Mouse (Mus musculus) limb, embryonic 15.5 days (tissue): ENCODE measurements around the gene Gm47841. TPM values are rescaled to one million over a fixed set of nuclear protein-coding genes. Genes with fewer than 3 reads are reported as not detected.
A peak's percentile ranks its signal among the peaks of the same experiment; 100 is the strongest.

Experiments used
- ATAC-seq: fragments of 200-750 bp; cut with Nextera tagmentation; 2 replicates; pipeline ENCODE4 v1.8.0; 2017; ENCODE audit warnings: low read depth, moderate TSS enrichment; ENCODE audit not compliant: insufficient number of reproducible peaks, low FRiP score, low TSS enrichment
- H3K27ac ChIP-seq: fragments of 300-500 bp; sonication (generic); 2 replicates; pipeline ENCODE4 v1.5.1; 2015; ENCODE audit warnings: moderate library complexity, mild to moderate bottlenecking, inconsistent platforms
- H3K27me3 ChIP-seq: fragments of 300-500 bp; sonication (generic); 2 replicates; pipeline ENCODE4 v1.6.1; 2015; ENCODE audit warnings: inconsistent platforms
- H3K36me3 ChIP-seq: fragments of 300-500 bp; sonication (generic); 2 replicates; pipeline ENCODE4 v1.6.1; 2015; ENCODE audit warnings: inconsistent platforms
- H3K4me1 ChIP-seq: fragments of 300-500 bp; sonication (generic); 2 replicates; pipeline ENCODE4 v1.6.1; 2015; ENCODE audit warnings: inconsistent platforms
- H3K4me2 ChIP-seq: fragments of 300-500 bp; sonication (generic); 2 replicates; pipeline ENCODE4 v1.6.1; 2015; ENCODE audit warnings: mild to moderate bottlenecking, inconsistent platforms
- H3K4me3 ChIP-seq: fragments of 300-500 bp; sonication (generic); 2 replicates; pipeline ENCODE4 v1.5.1; 2015; ENCODE audit warnings: mild to moderate bottlenecking, inconsistent platforms
- H3K9ac ChIP-seq: fragments of 300-500 bp; sonication (generic); 2 replicates; pipeline ENCODE4 v1.6.1; 2015; ENCODE audit warnings: inconsistent platforms
- H3K9me3 ChIP-seq: fragments of 300-500 bp; sonication (generic); 2 replicates; pipeline ENCODE4 v1.6.1; 2016; ENCODE audit warnings: inconsistent platforms
- WGBS: fragments of 180-500 bp; shearing (Covaris S2); methylation state at CpG from one replicate; pipeline ENCODE4 v1.1.7; 2015; 5-methylcytosine and 5-hydroxymethylcytosine counted together
- polyA plus RNA-seq: library from polyadenylated mRNA; unstranded; fragments of >200 nt; fragmentation: Nextera tagmentation; extraction: Ambion mirVana; gene quantifications from 2 replicates; pipeline ENCODE4 v1.2.1, GENCODE M21; 2015

The Gm47841 gene
- polyA plus RNA-seq, 1 experiment from 2014 or later: not detected

DNA sequence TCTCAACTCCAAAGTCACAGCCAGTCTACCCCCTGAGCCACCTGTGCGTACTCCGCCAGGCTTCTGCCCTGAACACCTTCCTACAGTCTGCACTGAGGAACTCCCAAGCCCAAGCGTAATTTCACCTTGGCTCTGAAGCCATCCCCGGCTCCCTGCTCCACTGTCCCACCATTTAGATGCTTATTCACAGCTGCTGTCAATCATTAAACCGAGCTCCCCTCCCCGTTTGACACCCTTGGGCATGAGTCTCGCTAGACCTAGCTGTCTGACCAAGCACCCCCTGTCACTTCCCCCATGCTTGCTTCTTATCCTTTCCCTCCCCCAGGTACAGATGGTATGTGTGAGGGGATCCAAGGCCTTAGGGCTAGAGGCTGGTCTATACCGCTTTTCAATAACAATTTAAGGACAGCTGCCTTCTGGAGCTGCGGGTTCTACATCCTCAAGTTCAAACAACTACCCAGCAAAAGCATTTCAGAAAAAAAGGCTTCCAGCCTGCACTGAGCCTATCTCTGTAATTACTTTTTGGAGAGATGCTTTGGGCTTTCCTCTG is 22.5 kb upstream of the Gm47841 start:
- no peak overlapping the region for H3K4me2 ChIP-seq

DNA sequence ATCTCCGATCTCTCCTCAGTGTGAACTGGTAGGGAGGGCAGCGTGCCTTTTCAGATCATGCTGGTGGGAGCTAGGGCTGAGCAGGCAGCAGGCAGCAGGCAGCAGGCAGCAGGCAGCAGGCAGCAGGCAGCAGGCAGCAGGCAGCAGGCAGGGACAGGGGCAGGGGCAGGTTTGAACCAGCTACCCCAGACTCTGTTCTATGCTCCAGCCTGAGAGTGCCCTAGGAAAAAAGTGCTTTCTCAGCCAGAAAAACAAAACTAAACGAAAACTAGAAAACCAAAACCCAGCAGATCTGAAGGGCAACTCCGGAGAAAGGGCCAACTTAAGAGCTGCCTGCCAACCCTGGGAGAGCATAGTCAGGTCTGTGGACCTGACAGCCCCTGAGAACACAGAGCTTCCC is 21.5 kb upstream of the Gm47841 start:
- Histone ChIP-seq H3K4me2 (no peak overlapping the region), H3K4me1 (peaks cover 69% of the 10 kb centered on the region)

More for the DNA sequence above, 22.5 kb upstream of the Gm47841 start:
- H3K27ac ChIP-seq: peak overlapping the region; percentile 69
- no peaks in the 10 kb centered on the region for H3K27me3 ChIP-seq
- ATAC-seq: no peak
- H3K9me3 ChIP-seq: no peaks in the 10 kb centered on the region
- H3K9ac ChIP-seq: no peak overlapping the region
- no peaks in the 10 kb centered on the region for H3K36me3 ChIP-seq
- 49% methylated on average over 9 of the region's 9 CpGs for WGBS
- peaks cover 69% of the 10 kb centered on the region for H3K4me1 ChIP-seq
- H3K4me3 ChIP-seq: no peak overlapping the region

DNA sequence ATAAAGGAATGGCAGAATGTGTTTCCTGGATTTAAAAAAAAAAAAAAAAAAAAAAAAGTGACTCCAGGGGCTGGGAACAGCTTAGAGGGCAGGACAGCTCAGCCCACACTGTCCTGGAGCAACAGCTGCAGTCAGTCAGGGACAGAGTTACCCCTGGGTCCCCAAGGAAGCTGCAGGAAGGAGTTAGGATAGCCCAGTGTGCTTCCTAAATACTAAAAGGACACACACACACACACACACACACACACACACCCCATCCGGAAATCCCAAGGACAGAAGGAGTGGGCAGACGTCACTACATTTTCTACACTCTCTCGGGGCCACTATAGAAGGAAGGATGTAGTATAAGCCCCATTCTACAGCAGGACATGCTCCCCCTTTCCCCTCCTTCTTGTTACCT is 20.8 kb upstream of the Gm47841 start:
- H3K4me1 ChIP-seq: peaks cover 67% of the 10 kb centered on the region
- H3K4me3 ChIP-seq: no peak overlapping the region
- H3K4me2 ChIP-seq: no peak overlapping the region
- H3K27ac ChIP-seq: 0 out of 2 replicates have a peak overlapping the region, but pooled peaks have one; percentile 43
- H3K9me3 ChIP-seq: no peaks in the 10 kb centered on the region
- no peaks in the 10 kb centered on the region for H3K27me3 ChIP-seq
- ATAC-seq: no peak
- H3K9ac ChIP-seq: no peak overlapping the region
- H3K36me3 ChIP-seq: no peaks in the 10 kb centered on the region
- 49% methylated on average over 3 of the region's 3 CpGs for WGBS

More for the DNA sequence above, 21.5 kb upstream of the Gm47841 start:
- no peaks in the 10 kb centered on the region for H3K36me3 ChIP-seq
- ATAC-seq: no peak
- H3K4me3 ChIP-seq: no peak overlapping the region
- no peak overlapping the region for H3K9ac ChIP-seq
- no peaks in the 10 kb centered on the region for H3K27me3 ChIP-seq
- 73% methylated on average over 4 of the region's 4 CpGs for WGBS
- 0 out of 2 replicates have a peak overlapping the region, but pooled peaks have one; percentile 43 for H3K27ac ChIP-seq
- no peaks in the 10 kb centered on the region for H3K9me3 ChIP-seq

DNA sequence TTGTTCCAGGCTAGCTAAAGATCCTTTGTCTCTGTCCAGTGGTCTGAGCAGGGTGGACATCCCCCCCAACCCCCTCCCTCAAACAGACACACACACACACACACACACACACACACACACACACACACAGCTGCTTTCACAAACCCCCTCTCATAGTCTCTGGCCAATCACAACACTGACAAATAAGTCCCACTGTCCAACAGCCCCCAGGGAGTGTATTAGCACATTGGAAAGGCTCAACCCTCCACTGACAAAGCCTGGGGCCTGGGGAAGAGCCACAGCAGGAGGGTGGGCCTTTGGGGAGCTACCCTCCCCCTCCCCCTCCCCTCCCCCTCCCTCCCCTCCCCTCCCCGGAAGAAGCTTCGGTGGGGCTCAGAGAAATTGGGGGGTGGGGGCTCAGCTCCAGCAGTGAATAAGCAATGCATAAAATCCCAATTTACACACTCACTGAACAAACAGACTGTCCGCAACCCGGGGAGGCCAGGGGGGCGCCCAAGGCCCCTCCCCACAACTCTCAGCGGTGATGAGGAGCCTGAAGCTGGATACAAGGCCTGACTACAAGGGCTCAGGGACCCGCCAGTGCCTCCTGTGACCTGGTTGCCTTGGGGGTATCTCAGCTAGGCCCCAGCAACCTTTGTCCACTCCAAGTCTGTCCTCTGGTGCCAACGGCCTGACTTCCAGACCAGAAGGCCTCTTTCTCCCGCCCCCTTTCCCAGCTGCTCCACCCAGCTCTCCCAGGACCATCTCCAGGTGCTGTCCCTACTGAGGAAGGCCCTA is 19.9 kb upstream of the Gm47841 start:
- H3K27me3 ChIP-seq: no peaks in the 10 kb centered on the region
- WGBS: 29% methylated on average over 6 of the region's 9 CpGs
- no peaks in the 10 kb centered on the region for H3K36me3 ChIP-seq
- ATAC-seq: no peak
- no peak overlapping the region for H3K27ac ChIP-seq
- no peak overlapping the region for H3K4me2 ChIP-seq
- H3K4me3 ChIP-seq: no peak overlapping the region
- peaks cover 65% of the 10 kb centered on the region for H3K4me1 ChIP-seq
- no peaks in the 10 kb centered on the region for H3K9me3 ChIP-seq
- H3K9ac ChIP-seq: no peak overlapping the region

DNA sequence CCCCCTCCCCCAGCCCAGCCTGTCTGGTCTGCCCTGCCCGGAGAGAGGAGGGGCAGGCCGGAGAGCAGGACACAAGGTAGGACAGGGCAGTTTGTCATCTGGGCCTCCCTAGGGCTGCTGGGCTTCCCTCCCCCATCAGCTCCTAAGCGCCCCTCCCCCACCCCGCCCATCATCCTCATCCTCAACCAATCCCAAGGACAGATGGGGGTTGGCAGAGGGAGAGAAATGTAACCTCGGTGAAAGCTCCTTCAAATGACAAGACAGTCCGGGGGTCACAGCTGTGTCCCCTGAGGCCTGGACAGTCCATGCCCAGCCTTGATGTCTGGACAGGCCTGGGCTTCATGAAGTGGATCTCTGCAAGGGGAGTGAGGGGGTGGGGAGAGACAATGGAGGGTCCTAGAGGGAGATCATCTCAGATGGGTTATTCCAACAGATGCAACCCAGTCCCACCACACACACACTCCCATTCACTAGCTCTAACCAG is 19.2 kb upstream of the Gm47841 start:
- no peaks in the 10 kb centered on the region for H3K36me3 ChIP-seq
- peaks cover 62% of the 10 kb centered on the region for H3K4me1 ChIP-seq
- no peaks in the 10 kb centered on the region for H3K27me3 ChIP-seq
- ATAC-seq: no peak
- no peaks in the 10 kb centered on the region for H3K9me3 ChIP-seq
- H3K4me3 ChIP-seq: no peak overlapping the region
- no peak overlapping the region for H3K9ac ChIP-seq
- 25% methylated on average over 6 of the region's 6 CpGs for WGBS
- H3K27ac ChIP-seq: no peak overlapping the region
- no peak overlapping the region for H3K4me2 ChIP-seq

DNA sequence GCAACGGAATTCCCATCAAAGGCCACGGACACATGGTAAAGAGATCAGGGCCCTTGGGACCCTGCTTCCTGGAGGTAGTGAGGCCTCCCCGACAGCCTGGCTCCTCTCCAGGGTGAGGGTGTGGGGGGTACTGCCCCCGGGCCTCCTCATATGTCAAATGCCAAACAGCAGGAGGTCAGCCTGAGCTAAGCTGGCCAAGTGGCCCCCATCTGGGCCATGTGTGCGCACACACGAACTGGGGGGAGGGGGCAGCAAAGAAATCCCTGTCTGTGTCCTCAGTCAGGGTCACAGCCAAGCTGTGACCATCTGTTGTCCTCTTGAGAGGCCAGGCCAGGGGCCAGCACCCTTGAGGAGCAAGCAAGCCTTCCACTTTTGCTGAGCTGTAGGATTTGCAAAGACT is 17.9 kb upstream of the Gm47841 start:
- WGBS: 30% methylated on average over 6 of the region's 6 CpGs
- ATAC-seq: no peak
- Histone ChIP-seq H3K9me3 (no peaks in the 10 kb centered on the region), H3K27me3 (no peaks in the 10 kb centered on the region), H3K27ac (no peak overlapping the region), H3K4me3 (no peak overlapping the region), H3K9ac (no peak overlapping the region), H3K4me2 (no peak overlapping the region), H3K4me1 (peaks cover 51% of the 10 kb centered on the region), H3K36me3 (no peaks in the 10 kb centered on the region)

DNA sequence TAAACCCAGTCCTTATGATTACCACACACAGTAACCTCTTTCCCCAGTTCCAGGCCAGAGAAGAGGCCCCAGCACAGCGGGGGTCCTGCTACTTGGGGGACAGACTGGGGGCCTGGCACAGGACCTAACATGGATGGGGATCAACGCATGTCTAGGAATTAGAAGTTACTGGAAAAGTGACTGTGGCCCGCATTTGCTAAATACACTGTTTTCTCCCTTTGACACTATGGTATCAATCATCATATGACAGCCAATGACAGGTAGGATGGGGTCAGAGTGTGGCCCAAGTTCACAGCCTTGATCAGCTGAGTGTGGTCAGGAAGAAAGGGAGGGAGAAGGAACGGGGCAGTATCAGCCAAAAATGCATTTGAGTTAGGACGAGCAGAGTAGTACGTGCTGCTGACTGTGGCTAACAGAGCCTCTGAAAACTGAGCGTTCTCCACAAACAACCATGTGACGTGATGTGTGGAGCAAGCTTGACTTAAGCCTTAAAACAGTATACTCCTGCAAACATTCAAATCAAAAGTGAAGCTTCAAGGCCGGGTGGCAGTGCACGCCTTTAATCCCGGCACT is 13.2 kb upstream of the Gm47841 start:
- 69% methylated on average over 11 of the region's 11 CpGs for WGBS
- no peak overlapping the region for H3K27ac ChIP-seq
- H3K4me3 ChIP-seq: no peak overlapping the region
- no peak overlapping the region for H3K4me2 ChIP-seq
- no peak for ATAC-seq
- peaks cover 5% of the 10 kb centered on the region; the same call in 1 of the 2 replicates for H3K27me3 ChIP-seq
- no peak overlapping the region for H3K9ac ChIP-seq
- no peaks in the 10 kb centered on the region for H3K36me3 ChIP-seq
- peaks cover 18% of the 10 kb centered on the region for H3K4me1 ChIP-seq
- H3K9me3 ChIP-seq: no peaks in the 10 kb centered on the region

DNA sequence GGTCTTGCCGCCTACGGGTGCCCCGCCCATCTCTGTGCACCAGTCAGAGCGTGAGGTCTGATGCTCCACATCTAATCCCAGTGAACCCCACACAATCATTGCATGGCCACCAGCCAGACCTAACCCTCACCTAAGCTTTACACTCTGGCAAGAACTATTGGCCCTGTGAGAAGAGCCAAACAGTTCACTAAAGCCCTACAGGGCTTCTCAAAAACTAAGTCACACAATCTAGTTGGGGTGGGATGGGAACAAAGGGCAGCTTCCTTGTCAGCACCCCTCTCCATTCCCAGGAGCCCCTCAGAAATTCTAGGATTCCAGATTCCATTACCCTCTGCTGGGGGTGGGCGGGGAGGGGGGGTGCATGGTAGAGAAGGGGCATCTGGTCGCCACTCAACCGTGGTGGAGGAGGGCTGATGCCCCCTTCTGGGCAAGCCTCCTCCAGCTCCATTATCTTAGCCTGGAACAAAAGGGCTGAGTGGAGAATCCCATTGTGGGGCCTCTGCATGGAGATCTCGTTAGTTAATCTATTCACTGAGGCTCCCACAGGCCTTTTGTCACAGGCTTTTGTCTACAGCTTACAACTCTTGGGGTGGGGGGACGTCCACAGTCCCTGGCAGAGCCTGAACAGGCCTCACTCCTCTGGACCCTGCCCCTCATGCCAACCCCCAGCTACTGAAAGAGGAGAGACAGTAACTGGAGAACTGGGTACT is 12.5 kb upstream of the Gm47841 start:
- Histone ChIP-seq H3K9me3 (no peaks in the 10 kb centered on the region), H3K36me3 (no peaks in the 10 kb centered on the region), H3K27me3 (peaks cover 11% of the 10 kb centered on the region), H3K4me2 (no peak overlapping the region), H3K4me1 (peaks cover 12% of the 10 kb centered on the region), H3K27ac (no peak overlapping the region), H3K4me3 (no peak overlapping the region), H3K9ac (no peak overlapping the region)
- WGBS: 60% methylated on average over 9 of the region's 9 CpGs
- ATAC-seq: no peak

DNA sequence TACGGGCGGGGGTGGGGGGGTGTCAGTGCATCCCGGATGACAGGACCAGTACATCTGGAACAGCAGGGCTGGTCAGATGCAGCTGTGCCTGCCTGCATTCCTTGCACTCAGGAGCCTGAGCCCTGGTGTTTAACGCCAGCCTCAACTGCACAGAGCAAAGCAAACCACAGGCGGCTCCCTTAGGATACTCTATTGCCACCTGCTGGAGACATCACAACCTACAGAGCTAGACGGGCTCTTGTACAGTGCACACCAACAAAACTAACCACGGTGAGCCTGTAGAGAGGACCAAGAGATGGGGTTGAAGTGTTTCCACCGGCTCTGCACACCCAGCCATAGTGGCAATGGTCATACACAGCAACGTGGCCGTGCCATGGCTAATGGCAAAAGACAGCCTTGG is 9.0 kb upstream of the Gm47841 start:
- 42% methylated on average over 10 of the region's 10 CpGs for WGBS
- ATAC-seq: peak; percentile 53; the same call in 1 of the 2 replicates
- H3K27me3 ChIP-seq: peaks cover 44% of the 10 kb centered on the region
- no peak overlapping the region for H3K9ac ChIP-seq
- no peak overlapping the region for H3K4me3 ChIP-seq
- H3K36me3 ChIP-seq: no peaks in the 10 kb centered on the region
- no peak overlapping the region for H3K27ac ChIP-seq
- H3K4me1 ChIP-seq: peaks cover 25% of the 10 kb centered on the region
- no peaks in the 10 kb centered on the region for H3K9me3 ChIP-seq
- H3K4me2 ChIP-seq: no peak overlapping the region

DNA sequence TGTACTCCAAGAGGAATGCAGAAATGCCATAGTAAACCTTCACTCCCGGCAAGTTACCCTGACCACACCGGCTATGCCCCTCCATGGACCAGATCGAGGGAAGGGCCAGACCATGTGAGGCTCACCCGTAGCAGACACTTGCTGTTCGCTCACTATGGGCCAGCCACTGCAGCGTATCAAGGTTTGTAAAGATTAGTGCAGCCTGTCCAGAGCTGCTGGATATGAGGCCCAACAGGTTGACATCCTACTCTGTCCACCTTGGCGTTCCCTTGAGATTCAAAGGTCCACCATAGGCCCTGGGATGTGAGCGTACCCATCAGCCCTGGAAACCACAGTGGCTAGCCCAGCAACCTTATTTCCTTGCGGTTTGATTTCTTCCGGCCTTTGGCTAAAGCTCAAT is 7.3 kb upstream of the Gm47841 start:
- peaks cover 59% of the 10 kb centered on the region for H3K27me3 ChIP-seq
- H3K27ac ChIP-seq: no peak overlapping the region
- no peaks in the 10 kb centered on the region for H3K36me3 ChIP-seq
- H3K4me2 ChIP-seq: no peak overlapping the region
- H3K9ac ChIP-seq: no peak overlapping the region
- peaks cover 17% of the 10 kb centered on the region for H3K4me1 ChIP-seq
- no peak overlapping the region for H3K4me3 ChIP-seq
- ATAC-seq: no peak
- no peaks in the 10 kb centered on the region for H3K9me3 ChIP-seq
- WGBS: 77% methylated on average over 10 of the region's 10 CpGs

DNA sequence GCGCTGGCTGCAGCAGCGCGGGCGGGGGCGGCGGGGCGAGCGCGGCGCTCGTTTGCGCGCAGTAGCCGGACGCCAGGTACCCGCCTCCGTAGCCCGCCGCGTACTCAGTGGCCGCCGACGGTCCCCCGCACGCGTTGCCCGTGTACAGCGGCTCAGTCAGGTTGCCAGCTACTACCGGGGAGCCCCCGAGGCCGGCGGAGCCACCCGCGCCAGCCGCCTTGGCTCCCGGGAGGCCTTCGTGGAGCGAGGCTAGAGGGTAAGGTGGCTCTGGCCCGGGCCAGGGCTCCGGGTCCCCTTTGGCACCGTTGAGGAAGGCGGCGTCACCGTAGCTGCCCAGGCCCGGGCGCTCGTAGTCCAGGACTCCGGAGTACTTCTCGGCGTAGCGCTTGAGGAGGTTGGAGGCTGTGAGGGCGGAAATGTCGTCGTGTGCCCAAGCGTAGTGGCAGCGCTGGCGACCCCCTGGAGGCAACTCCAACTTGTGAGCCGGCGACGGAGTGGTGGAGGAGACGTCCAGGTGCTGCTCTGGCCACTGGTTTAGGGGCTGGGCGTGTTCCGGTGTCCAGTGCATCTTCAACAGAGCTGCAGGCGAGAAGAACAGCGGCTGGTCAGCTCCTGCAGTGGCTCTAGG is 6.7 kb upstream of the Gm47841 start:
- Histone ChIP-seq H3K27ac (no peak overlapping the region), H3K4me2 (peak overlapping the region; percentile 89)

More for the DNA sequence above, 6.7 kb upstream of the Gm47841 start:
- peaks cover 16% of the 10 kb centered on the region for H3K4me1 ChIP-seq
- peaks cover 59% of the 10 kb centered on the region for H3K27me3 ChIP-seq
- H3K36me3 ChIP-seq: no peaks in the 10 kb centered on the region
- no peak for ATAC-seq
- WGBS: 14% methylated on average over 59 of the region's 65 CpGs
- H3K9ac ChIP-seq: peak overlapping the region; percentile 35
- no peaks in the 10 kb centered on the region for H3K9me3 ChIP-seq
- peak overlapping the region; percentile 48 for H3K4me3 ChIP-seq
